Mouse (Mus musculus): ENCODE measurements around the gene Mpig6b.

Mpig6b gene

DNA sequence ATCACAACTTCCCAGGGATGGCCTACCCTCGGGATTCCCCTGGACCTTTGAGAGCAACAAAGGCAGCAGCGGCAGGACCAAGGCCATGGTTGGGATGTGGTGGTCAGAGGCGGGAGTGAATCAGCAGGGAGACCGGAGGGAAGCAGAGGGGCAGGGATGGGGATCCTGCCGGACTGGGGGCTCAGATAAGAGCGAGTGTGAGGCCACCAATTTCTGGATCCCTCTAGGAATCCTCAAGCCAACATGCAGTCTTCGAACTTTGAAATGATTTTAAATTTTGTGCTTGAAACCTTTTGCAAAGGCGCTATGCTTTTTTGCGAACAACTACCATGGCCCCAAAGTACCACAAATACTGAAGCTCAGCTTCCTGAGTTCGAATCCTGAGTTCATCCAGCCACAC lies at the start of gene Mpig6b:
Mpig6b (minus strand) TSS at position 101 of the 400 bp plus-strand sequence.
- no peak for DNase-seq (ENCODE audit: low spot score in 2 of 2)

DNA sequence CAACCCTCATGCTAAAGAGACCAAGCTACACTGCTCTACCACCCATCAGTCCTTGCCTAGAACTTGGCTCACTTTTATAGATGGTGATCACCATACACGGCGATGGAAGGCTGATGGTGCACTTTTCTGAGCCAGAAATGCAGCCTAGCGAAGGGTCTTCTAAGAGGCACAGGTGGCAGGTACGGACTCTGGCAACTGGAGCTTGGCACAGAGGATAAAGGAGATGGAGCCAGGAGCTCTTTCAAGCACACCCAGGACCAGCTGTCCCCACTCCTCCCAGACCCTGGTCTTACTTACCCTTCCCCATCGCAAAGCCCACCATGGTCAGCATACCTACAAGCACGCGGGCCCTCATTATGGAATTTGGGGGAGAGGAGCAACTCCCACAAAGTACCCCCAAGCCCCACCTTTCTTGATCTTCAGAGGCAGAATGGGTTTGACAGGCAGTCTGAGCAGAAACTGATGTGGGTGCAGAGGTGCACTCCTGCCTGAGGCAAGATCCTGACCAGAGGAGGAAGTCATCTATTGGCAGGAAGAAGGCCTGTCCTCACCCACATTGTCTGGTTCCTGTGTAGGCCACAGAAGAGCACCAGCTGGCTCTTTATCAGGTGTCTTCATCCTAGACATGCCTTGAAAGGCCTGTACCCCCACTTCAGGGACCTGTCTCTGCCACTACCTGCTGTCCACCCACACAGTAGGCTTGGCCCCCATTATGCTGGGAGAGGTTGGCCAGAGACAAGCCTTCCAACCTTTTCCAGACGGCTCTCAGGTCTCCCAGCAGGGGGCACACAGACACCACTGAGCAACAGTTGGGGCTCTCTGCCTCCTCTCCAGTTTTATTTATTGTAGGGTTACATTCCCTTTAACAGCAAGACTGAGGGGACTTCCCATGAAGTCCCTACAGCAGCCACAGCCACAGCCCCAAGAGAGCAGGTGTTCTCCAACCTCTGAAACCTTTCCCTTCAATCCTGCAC lies 49.3 kb upstream of the Mpig6b start, which contains the start of gene Ly6g5b:
Ly6g5b (minus strand) TSS at position 383 of the 974 bp plus-strand sequence.
- DNase-seq (ENCODE audit: low spot score in 2 of 2): no peak

DNA sequence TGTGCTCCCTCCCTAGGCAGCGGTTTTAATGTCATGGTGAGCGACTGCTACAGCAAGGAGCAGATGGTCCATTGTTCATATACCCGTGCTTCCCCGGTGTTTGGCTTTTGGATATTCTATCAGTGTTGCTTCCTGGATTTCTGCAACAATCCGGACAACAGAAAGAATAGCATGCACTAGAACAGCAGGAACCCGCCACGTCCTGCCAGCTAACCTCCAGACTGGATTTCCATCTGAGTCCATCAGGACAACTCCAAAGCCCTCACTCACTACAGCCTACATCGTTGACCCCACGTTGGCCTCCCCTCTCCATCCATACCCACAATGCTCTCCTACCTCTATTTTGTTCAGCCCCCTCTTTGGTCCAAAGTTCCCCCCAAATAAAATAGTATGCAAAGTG lies 45.8 kb upstream of the Mpig6b start:
- no peak for DNase-seq (ENCODE audit: low spot score in 2 of 2)

DNA sequence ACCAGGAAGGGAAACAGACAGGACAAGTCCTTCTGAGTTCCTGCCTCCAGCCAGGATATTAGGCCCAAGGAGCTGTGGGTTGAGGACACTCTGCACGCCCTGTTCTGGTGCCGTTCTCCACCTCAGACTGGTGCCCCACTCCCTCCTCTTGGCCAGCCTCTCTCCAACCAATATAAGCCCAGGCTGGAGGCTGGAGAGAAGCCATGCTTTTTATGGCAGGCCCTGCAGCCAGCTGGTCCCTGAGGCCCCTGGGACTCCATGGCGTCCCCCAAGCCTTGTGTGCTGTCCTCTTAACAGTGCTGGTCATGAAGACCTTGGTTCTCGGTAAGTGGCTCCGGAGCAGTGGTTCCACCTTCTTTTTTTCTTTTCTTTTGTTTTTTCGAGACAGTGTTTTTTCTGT lies 42.1 kb upstream of the Mpig6b start, which contains the start of gene Ly6g5c:
Ly6g5c (plus strand) TSS at position 183 of the 400 bp plus-strand sequence.
- no peak for DNase-seq (ENCODE audit: low spot score in 2 of 2)

DNA sequence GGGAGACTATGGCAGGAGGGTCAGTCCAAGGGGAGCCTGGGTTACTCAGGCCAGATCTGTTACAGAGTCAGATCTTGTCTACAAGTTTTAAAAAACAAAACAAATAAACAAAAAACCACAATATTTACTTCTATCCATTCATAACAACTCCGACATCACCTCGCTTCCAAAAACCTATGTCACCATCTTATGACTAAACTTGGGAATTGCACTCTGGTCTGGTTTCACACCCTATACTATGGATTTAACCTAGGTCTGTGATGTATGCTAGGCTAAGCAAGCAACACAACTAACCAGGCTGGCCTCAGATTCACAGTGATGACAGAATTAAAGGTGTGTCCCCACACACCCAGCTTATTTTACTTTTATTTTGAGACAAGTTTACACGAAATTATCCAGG lies 40.5 kb upstream of the Mpig6b start:
- DNase-seq (ENCODE audit: low spot score in 2 of 2): no peak

DNA sequence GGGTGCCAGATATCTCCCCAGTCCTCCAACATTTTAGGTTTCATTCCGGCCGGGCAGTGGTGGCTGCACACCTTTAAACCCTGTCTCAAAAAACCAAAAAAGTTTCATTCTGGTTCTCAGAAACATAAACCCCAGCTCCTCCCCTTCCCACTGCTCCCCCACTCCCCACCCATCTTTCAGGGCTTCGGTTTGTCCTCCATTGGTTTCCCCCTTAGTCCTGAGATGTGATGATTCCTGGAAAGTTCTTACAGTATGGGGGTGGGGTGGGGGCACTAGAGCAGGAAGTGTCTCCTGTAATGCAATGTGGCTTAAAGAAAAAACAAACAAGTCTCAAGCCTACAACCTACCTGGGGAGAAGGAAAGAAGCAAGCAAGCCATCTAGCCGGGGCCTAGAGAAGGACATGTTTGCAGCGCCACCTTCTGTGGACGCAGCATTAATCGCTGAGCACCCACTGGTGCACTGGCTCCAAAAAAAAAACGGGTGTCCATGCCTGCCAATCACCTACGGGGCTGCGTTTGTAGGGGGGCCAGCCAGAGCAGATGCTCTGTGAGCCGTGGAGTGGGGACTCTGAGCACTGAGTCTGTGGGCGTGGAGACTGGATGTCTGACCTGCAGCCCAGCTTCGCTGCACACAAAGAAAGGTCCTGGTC lies 39.9 kb upstream of the Mpig6b start:
- no peak for DNase-seq (ENCODE audit: low spot score in 2 of 2)

DNA sequence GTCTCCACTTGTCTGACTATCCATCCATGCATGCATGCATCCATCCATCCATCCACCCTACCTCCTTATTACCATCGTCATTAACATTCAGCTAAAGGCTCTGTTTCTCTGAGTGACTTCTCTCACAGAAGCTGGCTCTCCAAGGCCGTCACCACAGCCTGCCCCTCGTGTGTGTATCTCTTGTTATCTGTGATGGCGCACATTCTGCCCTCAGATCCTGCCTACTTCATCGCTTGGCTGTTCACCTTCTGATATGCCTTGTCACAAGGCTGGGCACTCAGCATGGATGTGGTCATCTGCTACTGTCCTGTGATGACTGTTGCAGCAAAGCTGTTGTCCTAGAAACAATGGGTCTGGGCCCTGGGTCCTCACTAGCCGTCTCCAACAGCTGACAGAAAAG lies 38.8 kb upstream of the Mpig6b start:
- DNase-seq (ENCODE audit: low spot score in 2 of 2): no peak

DNA sequence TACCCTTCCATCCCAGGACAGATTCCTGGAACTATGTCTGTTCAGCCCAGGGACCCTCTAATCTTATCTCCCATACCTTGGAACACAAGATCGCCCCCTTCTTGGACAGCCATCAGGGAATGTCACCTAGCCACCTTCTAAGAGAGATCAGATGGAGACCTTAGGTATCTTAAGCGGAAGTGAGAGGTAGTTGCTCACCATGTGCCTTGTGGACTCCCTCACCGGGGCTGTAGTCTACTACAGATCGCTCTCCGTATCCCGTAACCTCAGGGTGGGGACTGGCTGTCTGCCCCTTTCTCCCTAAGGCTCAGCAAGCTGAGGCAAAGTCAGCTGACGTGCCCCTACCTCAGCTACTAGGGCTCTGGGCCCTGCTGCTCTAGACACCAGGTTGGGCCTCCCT lies 38.1 kb upstream of the Mpig6b start:
- DNase-seq (ENCODE audit: low spot score in 2 of 2): no peak

DNA sequence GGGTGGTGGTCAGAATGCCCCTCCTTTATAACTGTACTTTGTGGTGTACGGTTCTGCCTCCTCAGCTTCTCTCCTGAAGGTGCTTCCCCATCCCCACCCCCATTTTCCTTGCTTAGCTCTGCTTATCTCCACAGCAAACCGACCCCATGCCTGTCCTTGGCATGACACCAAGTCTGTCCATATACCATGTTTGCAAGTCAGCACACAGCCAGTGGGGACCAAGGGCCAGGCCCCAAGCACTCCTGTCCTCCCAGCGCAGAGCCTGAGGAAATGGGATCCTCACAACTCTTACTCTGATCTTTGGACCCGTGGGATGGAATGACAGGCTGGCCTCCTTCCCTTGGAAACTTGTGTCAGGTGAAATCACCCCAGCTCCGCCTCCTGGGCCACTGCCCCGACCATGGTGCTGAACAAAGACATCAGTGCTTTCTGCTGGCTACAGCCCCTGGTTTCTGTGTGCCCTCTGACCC lies 37.3 kb upstream of the Mpig6b start:
- DNase-seq (ENCODE audit: low spot score in 2 of 2): no peak

DNA sequence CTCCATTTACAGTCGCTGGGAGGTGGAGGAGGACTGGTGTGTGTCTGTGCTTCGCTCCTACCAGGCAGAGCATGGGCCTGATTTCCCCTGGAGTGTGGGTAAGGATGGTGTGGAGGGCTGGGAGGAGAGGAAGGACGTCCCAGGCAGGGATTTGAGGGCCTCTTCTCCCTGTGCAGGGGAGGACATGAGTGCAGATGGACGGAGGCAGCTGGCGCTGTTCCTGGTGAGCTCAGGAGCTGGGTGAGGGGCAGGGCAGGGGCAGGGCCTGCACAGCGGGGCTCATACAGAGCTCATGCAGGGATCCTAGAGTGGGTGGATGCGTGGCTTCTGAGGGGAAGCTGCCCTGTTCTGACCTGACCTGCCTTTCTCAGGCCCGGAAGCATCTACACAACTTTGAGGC lies 36.3 kb upstream of the Mpig6b start:
- no peak for DNase-seq (ENCODE audit: low spot score in 2 of 2)

DNA sequence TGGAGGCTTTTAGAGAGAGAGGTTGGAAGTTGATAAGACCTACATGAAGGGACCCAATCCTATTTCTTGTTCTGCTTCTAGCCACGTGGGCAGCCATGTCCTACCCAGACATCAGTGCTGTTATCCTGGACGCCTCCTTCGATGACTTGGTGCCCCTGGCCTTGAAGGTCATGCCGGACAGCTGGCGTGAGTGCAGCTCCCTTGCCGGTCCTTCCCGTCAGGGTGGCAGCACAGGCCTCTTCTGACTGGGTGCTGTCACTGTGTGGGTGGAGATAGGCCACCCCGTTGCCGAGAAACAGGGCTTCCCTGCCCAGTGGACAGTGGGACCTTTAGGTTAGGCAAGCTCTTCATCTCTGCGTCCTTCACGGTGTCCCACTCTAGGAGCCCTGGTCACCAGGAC lies 35.2 kb upstream of the Mpig6b start:
- no peak for DNase-seq (ENCODE audit: low spot score in 2 of 2)

DNA sequence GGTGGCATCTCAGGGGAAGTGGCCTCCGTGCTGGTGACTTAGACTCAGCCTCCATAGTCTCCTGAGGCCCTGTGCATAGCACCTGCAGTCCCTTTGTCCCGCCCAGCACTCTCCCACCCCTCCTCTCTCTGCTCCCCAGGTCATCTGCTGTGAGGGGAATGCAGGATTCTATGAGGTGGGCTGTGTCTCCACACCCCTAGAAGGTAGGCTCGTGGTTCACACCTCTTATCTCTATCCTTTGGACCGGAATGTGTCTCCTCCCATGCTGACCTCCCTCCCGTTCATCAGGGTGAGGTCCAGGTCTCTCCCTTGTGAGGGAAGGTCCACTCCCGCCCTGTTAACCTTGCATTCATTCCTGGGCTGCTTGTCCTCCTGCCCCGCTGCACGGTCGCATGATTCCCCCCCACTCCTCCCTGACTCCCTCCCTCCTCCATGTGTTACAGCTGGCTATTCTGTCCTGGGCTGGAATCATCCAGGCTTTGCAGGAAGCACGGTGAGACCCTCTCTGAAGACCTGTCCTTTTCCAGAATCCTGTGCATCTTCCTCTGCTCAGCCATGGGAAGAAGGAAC lies 34.3 kb upstream of the Mpig6b start:
- DNase-seq (ENCODE audit: low spot score in 2 of 2): no peak

DNA sequence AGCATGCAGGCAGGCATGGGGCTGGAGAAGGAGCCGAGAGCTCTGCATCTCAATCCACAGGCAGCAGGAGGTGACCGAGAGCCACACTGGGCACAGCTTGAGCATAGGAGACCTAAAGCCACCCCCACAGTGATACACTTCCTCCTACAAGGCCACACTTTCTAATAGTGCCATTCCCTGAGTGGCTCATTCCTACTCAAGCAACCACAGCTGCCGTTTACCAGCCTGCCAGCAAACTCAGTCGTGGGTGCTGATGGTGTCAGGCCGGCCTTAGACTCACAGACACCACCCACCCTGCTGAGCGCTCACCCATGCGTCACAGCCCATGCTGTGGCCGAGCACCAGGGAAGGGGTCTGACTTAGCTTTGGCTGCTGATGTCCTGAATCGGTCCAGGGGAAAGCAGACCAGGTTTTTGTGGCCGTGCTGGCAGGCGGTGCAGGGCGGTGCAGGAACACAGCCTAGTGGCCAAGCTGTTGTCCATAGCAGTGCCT lies 31.2 kb upstream of the Mpig6b start:
- DNase-seq (ENCODE audit: low spot score in 2 of 2): no peak

DNA sequence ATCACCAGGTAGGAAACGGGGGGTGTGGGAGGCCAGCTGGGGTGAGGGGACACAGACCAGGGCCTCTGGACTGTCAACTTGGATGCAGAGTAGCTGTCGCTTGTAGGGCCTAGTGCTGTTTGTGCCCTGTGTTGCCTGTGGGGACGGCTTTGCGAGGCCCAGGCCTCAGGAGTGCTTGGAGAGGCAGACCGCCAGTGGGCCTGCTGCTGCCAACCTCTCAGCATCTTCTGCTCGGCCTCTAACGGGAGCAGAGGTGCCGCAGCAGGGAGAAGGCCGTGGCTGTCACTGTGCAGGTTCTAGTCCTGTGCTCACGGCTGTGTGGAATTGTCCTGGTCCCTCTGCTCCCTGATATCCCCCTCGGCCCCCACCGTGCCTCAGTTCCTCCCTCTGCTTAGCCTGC lies 30.6 kb upstream of the Mpig6b start:
- no peak for DNase-seq (ENCODE audit: low spot score in 2 of 2)

DNA sequence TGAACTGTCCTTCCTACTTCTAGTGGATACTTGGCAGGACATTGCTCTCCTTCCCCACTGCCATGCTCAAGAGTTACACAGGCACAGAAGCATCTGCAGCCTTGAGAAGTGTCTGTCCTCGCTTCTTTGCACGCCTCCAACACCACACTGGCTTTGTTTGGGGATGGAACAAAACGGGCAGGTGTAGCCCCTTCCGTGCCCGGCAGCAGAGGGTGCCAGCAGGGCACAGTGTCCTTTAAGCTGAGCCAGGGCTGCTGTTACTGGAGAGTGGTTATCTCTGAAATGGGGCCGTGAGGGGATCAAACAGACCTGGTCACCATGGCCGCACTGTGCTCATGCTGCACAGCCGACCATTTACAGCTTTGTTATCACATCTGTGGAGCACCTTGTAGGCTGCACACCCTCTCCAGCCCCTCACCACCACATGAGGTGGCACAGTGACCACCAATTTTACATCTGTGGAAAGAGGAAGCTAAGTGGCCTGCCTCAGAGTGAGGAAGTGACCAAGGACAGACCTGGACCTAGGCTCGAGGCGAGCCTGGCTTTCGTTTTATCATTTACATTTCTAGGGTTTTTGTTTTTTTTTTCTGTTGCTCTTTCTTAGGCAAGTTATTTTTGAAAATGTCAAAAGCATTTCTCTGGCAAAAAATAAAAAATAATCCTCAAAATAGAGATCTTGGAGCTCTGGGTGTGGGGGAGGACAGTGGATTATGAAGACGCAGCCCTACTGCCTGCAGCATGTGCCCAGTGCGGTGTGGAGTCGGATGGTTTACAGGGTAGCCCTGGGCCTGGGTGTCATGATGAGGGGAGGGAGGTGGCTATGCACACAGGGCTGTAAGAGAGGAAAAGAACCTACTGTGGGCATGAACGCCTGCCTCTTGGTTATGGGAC lies 28.7 kb upstream of the Mpig6b start:
- DNase-seq (ENCODE audit: low spot score in 2 of 2): no peak

DNA sequence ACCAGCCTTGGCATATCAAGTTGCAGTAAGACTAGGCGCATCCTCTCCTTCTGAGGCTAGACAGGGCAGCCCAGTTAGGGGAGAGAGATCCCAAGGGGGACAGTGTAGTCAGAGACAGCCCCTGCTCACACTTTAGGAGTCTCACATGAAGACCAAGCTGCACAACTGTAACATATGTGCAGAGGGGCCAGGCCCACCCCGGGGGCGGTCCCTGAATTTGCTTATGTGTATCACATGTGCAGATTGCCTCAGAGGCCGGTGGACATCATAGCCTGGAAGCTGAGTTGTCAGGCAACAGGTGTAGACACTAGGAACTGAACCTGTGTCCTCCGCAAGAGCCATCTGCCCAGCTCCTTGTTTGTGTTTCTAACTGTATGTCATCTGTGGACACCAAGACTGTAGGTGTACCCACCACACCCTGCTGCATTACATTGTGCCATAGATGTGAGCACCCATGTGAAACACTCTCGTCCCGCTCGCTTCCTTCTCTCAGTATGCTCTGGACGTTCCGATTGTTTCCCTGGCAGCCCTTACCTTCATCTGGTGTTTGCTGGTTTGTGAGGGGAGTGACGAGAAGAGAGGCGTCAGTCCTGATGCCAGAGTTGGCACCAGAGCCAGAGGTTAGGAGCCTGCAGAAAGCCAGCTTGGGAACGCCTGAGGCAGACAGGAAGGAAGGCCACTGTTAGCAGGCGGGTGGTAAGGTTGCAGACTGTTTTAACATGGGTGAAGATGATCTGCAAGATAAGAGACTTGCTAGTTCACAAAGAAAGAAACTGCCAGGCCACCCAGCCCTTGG lies 26.6 kb upstream of the Mpig6b start:
- no peak for DNase-seq (ENCODE audit: low spot score in 2 of 2)

DNA sequence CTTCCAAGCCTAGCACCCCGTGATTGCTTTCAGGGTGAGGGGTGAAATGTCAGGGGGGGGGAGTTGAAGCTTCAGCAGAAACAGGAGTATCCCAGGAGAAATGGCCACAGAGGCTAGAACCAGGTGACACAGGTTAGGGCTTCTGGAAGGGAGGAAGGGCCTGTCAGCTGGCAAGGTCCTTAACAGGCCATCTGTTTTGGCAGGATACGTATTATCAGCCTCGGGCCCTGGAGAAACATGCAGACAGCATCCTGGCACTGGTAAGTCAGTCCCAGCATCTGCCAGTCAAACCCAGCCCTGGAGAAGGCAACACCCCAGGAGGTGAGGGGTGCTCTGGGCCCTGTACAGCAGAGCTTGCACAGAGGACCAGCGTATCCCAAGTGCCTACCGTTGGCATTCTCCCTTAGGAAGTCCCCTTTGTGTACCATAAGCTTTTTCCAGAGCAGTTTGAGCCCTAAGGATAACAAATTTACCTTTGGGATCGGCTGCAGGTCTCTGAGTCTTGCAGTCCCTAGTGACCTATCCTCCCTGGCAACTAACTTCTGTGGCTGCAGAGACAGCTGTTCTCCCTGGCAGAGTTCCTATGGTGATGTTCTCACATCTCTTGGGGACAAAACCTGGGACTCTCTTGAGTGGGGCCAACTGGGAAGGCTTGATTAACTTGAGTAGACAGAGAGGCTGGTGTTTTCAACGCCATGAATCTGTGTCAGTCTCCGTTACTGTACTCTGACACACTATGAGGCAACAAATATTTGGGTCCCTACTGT lies 24.4 kb upstream of the Mpig6b start:
- no peak for DNase-seq (ENCODE audit: low spot score in 2 of 2)

DNA sequence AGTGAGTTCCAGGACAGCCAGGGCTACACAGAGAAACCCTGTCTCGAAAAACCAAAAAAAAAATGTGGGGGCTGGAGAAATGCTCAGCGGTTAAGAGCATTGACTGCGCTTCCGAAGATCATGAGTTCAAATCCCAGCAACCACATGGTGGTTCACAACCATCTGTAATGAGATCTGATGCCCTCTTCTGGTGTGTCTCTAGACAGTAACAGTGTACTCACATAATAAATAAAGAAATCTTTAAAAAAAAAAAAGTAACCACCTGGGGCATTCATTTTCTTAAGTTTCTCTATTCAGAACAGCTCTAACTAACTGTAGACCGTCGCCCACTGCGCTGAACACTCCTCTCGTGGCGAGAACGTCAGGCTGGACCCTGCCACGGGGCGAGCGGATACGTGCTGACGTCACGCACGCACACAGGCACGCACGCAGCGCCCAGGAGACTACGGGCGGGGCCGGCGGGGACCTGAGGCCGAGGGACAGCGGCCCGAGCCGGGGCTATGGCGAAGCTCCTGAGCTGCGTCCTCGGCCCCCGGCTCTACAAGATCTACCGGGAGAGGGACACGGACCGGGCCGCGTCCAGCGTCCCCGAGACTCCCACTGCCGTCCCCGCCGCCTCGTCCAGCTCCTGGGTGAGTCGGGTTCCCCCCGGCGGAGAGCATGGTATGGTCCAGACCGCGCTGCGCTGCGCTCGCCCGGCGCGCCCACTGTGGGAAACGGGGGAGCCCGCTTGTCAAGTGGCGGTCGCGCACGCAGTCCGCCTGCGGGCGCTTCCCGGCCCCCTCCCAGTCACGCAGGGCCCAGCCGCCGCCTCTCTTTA lies 23.1 kb upstream of the Mpig6b start, which contains the start of gene Abhd16a:
Abhd16a (plus strand) TSS at position 439 of the 820 bp plus-strand sequence.
- peak; percentile 96 for DNase-seq (ENCODE audit: low spot score in 2 of 2)

DNA sequence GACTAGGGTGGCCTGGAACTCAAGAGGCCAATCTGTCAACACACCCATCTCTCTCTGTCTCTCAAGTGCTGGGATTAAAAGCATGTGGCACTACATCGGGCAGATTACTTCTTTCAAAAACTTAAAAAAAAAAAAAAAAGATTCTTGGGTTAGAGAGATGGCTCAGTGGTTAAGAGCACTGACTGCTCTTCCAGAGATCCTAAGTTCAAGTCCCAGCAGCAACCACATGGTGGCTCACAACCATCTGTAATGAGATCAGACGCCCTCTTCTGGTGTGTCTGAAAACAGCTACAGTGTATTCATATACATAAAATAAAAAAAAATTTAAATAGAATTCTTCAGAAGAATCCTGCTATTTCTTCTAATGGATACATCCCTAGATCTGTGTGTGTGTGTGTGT lies 22.2 kb upstream of the Mpig6b start:
- no peak for DNase-seq (ENCODE audit: low spot score in 2 of 2)
